Mouse (Mus musculus) ZHBTc4 (cell line): ENCODE data around the gene Ppm1n.

Source experiments
- DNase-seq: peaks from one replicate; pipeline ENCODE4 v3.0.0-alpha.2; 2011; ENCODE audit warnings: low read depth, low spot score

Ppm1n gene

GRCm38 (mm10) chr7:19307739-19308453 lies 28.0 kb upstream of the Ppm1n start:
- peak; percentile 90 for DNase-seq

- no peak for DNase-seq
Measured at GRCm38 (mm10) chr7:19306819-19307738, 27.2 kb upstream of the Ppm1n start.

GRCm38 (mm10) chr7:19305796-19306765 lies 26.2 kb upstream of the Ppm1n start:
- DNase-seq: no peak

DNA sequence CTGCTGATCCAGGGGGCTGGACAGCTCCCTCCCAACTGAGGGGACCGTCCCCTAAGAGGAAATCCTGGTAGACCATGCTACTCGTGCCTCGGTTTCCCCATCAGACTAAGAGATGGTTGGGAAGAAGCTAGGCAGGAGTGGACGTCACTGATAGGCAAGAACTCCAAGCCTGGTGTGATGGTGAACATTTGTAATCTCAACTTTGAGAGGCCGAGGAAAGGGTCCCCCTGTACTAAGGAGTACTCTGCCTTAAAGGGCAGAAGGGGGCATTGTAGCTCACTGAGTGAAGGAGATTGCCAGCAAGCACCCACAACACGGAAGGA lies 25.5 kb upstream of the Ppm1n start:
- DNase-seq: no peak

DNA sequence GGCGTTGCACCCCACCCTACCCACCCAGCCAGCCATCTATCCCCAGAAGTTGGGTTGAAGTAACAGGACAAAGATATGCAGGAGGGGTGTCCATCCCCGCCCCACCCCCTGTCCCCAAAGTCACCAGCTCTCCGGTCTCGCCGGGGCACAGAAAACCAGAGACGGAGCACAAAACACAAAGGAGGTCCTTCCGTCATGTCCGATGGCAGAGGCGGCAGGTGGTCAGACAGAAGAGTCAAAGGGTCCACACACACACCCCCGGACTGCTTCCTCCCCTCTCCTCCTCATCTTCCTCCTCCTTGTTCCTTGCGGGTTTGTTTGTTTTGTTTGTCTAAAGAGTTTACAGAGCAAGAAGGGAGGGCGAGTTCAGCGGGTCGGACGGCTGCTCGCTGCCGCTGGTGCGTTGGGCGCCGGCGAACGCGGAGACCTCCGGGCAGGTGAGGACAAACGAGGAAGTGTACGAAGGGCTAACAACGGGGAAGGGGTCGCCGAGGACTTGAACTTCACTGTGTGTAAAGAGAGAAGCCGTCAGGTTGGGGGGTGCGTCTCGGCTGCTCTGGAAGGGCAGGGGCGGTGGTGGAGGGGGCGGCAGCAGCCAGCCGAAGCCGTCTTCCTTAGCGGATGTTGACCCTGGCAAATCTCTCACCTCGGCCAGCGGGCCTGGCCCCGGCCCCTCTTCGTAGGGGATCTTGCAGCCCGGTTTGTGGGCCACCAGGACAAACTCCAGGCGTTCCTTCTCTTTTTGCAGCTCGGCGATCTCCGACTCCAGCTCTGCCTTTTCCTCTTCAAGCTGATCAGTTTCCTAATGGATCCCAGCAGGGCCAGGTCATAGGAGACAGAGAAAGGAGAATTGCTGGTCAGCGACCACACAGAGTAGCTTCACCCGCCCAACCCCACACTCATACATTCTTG lies 24.9 kb upstream of the Ppm1n start:
- DNase-seq: no peak

DNA sequence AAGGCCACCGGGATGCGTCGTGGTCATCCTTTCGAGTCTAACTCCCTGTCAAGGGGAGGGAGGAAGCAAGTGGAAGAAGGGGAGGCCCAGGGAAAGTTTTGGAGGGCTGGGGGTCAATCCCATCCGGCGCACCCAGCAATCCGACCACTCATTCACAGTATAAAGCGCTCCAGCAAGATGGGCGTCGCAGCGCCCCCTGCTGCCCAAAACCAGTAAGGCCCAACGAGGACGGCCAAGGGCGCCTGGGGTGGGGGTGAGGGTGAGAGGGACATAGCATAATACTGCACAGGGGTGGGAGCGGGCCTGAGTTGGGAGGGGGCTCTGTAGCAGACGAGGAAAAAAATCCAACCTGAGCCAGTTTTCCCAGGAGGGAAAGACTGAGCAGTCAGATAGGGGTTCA lies 23.9 kb upstream of the Ppm1n start:
- DNase-seq: peak; percentile 89

- no peak for DNase-seq
Measured at GRCm38 (mm10) chr7:19303046-19303305, 23.1 kb upstream of the Ppm1n start.

DNA sequence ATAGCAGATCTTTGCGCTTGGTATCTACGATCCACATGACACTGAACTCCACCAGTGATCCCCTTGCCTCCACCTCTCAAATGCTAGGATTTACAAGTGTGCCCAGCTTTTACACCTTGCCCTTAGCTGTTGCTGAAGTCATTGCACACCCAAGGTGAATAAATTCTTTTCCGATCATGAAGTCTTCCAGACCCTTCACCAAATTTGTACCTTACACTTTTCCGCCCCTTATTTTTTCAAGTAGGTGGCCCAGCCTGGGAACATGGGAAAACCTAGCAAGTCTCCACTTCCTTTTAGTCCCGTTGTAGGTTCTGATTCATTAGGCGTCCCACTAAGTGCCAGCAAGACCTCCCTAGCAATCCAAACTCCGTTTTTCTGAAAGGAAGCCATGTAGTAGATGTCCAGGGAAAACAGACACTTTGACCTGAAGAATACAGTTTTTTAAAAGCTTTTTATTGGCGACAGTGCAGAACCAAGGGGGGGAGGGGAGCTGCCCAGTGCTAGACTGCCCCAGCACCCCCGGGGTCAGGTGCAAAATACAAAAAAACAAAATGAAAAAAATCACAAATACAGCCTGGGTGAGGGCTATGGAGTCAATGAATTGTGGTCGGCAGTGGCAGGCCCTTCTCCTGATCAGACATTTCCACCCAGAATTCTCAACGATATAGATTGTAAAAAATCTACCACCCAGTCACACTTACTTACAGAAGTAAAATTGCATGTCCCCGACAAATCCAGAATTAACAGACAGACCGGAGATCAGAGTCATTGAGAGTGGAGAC lies 22.6 kb upstream of the Ppm1n start:
- no peak for DNase-seq

DNA sequence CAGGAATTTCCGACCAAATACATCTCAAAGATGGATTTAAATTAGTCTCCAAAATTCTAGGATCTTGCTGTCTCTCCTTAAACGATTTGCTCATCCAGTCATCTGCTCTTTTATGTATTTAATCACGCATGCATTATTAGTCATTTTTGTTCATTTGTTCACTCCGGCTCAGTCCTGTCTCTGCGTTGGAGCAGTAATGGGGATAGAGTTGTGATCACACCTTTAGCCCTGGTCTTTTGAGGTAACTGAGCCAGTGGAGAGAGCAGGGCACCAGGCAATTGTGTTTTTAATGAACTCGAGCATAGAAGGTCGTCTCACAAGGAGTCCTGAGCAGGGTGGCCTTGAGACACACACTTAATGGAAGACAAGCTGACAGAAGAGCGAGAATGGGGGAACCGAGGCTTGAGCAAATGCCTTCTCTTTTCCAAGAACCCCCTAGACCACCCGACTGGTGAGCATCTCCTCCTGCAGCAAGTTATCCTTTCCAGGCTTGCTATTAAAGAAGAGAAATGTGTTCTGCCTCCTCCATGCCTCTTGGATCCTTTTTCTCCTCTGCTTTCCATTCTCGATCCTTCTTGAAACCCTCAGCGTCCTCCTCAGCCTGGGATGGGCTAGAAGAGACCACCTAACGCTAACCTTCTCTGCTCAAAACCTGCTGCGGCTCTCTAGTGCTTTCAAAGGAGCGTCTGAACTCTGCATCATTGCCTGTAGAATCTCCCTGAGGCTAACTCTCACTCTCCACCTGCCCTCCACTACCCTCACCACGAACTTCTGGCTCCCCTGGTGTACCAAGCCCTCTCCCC lies 21.8 kb upstream of the Ppm1n start:
- DNase-seq: no peak

- DNase-seq: peak; percentile 88
Measured at GRCm38 (mm10) chr7:19300501-19301421, 20.9 kb upstream of the Ppm1n start.

GRCm38 (mm10) chr7:19299194-19299593 lies 19.3 kb upstream of the Ppm1n start:
- DNase-seq: peak; percentile 63

DNA sequence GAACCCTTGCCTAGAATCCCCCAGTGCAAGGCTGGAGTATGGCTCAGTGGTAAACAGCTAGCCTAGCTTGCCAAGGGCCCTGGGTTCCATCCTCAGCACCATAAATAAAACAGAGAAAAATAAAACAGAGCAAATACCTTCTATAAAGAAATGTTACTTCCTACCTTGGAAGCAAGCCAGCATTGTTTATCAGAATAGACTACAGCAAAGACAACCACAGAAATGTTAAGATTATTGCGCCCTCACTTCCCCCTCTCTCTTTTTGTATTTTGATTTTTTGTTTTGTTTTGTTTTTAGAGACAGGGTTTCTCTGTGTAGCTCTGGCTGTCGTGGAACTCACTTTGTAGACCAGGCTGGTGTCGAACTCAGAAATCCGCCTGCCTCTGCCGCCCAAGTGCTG lies 17.9 kb upstream of the Ppm1n start:
- DNase-seq: no peak

GRCm38 (mm10) chr7:19297034-19297433 lies 17.2 kb upstream of the Ppm1n start:
- DNase-seq: peak; percentile 57

DNA sequence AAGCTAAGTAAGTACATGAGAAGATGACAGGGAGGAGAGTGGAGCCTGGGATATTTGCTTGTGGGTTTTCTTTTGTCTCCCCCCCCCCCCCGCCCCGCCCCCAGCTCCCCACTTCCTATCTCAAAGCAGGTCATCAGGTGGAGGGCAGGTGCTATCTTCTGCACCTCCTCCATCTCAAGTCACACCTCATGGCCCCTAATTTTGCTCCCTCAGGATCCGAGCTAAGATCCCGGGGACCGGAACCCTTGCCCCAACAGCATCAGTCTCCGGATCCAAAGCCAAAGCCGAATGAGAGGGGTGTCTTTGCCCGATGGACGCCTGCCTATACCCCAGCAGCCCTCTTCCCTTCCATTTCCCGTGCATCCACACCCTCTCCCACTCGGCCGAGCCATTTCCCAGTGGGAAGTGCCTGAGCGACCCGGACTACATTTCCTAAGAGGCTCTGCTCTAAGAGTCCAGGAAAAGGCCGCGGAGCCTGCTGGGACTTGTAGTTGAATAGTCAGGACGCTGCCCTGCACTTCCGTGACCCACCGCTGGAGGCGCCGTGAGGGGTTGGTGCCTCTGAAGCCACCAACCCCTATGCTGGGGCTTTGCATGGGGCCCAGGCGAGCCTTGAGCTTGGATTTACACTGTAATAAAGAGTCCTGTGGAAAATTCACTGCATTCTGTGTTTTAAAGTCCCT lies 15.8 kb upstream of the Ppm1n start:
- peak; percentile 97 for DNase-seq

- peak; percentile 68 for DNase-seq
Measured at GRCm38 (mm10) chr7:19290969-19291596, 11.2 kb upstream of the Ppm1n start.

GRCm38 (mm10) chr7:19284763-19285162 lies 4.9 kb upstream of the Ppm1n start:
- DNase-seq: peak; percentile 74

DNA sequence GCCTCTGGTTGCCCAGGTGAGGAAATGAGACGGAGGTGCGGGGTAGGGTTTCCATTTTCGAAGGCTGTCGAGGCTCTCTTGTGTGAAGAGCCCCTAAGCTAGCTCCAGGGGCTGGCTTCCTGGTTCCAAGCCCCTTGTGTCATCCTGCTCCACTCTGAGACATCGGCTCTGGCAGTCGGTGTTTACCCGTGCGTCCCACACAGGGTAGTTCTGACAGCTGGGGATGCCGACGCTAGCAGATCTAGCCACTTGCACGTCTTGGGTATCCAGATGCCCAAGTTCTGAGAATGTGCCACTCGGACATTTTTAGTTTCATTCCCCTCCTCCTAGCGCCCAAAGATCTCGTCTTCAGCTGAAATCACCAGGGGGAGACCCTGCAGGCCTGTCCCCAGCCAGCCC lies 3.5 kb upstream of the Ppm1n start:
- DNase-seq: no peak
